Mouse (Mus musculus): ENCODE results near the gene Enthd1. TPM values are rescaled to one million over a fixed set of nuclear protein-coding genes. Genes with fewer than 3 reads are reported as not detected.

Enthd1 gene
- polyA plus RNA-seq, 1 experiment = not detected

GRCm38 (mm10) chr15:80598750-80599149, 33.8 kb upstream of the Enthd1 start:
- H3K79me2 ChIP-seq (ENCODE audit: control insufficient read depth, insufficient read depth) = no peaks in the 10 kb centered on the region
- no peak overlapping the region for H3K4me3 ChIP-seq
- no peak overlapping the region for H3K4me2 ChIP-seq (ENCODE audit: low read depth)
- no peaks in the 10 kb centered on the region for H3K36me3 ChIP-seq (ENCODE audit: control insufficient read depth, insufficient read depth)
- peaks cover 33% of the 10 kb centered on the region for H3K27me3 ChIP-seq (ENCODE audit: control insufficient read depth, insufficient read depth, insufficient read length)
- H3ac ChIP-seq (ENCODE audit: control insufficient read depth, insufficient read length) = no peak overlapping the region
- no peak for TF ChIP-seq REST (IDR thresholded peaks at IDR 0.05; ENCODE audit: insufficient read depth, insufficient read length)
- no peak for TF ChIP-seq USF1 (IDR thresholded peaks at IDR 0.05; ENCODE audit: low read depth)
- no peak for TF ChIP-seq MYOD1 (IDR thresholded peaks at IDR 0.05; ENCODE audit: control insufficient read depth in 1 of 3, insufficient read length in 2 of 3, low read depth in 2 of 3)
- TF ChIP-seq TCF12 (IDR thresholded peaks at IDR 0.05; ENCODE audit: insufficient read depth, poor library complexity, severe bottlenecking) = no peak
- no peak for TF ChIP-seq POLR2AphosphoS2 (IDR thresholded peaks at IDR 0.05; ENCODE audit: insufficient read length, low read depth)
- TF ChIP-seq MAX (IDR thresholded peaks at IDR 0.05; ENCODE audit: low read depth) = no peak
- no peak for TF ChIP-seq MYOG (IDR thresholded peaks at IDR 0.05; ENCODE audit: control insufficient read depth in 1 of 3, insufficient read depth in 1 of 3, insufficient read length in 2 of 3, low read depth in 2 of 3)
- TF ChIP-seq E2F4 (IDR thresholded peaks at IDR 0.05; ENCODE audit: insufficient read depth) = no peak
- no peak for TF ChIP-seq TCF3 (IDR thresholded peaks at IDR 0.05; ENCODE audit: insufficient read length, low read depth)

GRCm38 (mm10) chr15:80593877-80594276, 28.9 kb upstream of the Enthd1 start:
- H3K36me3 ChIP-seq (ENCODE audit: control insufficient read depth, insufficient read depth) = no peaks in the 10 kb centered on the region
- H3K4me3 ChIP-seq = no peak overlapping the region
- peaks cover 19% of the 10 kb centered on the region for H3K27me3 ChIP-seq (ENCODE audit: control insufficient read depth, insufficient read depth, insufficient read length)
- no peak for TF ChIP-seq E2F4 (IDR thresholded peaks at IDR 0.05; ENCODE audit: insufficient read depth)
- no peak for TF ChIP-seq MAX (IDR thresholded peaks at IDR 0.05; ENCODE audit: low read depth)
- no peak for TF ChIP-seq CEBPB (IDR thresholded peaks at IDR 0.05; ENCODE audit: insufficient read depth, poor library complexity, severe bottlenecking)
- no peak for TF ChIP-seq POLR2AphosphoS2 (IDR thresholded peaks at IDR 0.05; ENCODE audit: insufficient read length, low read depth)
- TF ChIP-seq TCF12 (IDR thresholded peaks at IDR 0.05; ENCODE audit: insufficient read depth, poor library complexity, severe bottlenecking) = no peak
- no peak for TF ChIP-seq MYOD1 (IDR thresholded peaks at IDR 0.05; ENCODE audit: control insufficient read depth in 1 of 3, insufficient read length in 2 of 3, low read depth in 2 of 3)
- no peak for TF ChIP-seq REST (IDR thresholded peaks at IDR 0.05; ENCODE audit: insufficient read depth, insufficient read length)
- TF ChIP-seq USF1 (IDR thresholded peaks at IDR 0.05; ENCODE audit: low read depth) = no peak
- H3ac ChIP-seq (ENCODE audit: control insufficient read depth, insufficient read length) = no peak overlapping the region
- H3K79me2 ChIP-seq (ENCODE audit: control insufficient read depth, insufficient read depth) = no peaks in the 10 kb centered on the region
- H3K4me2 ChIP-seq (ENCODE audit: low read depth) = no peak overlapping the region

- H3ac ChIP-seq (ENCODE audit: control insufficient read depth, insufficient read length) = no peak overlapping the region
- no peak overlapping the region for H3K4me3 ChIP-seq
- peaks cover 22% of the 10 kb centered on the region for H3K27me3 ChIP-seq (ENCODE audit: control insufficient read depth, insufficient read depth, insufficient read length)
- H3K79me2 ChIP-seq (ENCODE audit: control insufficient read depth, insufficient read depth) = no peaks in the 10 kb centered on the region
- TF ChIP-seq TCF12 (IDR thresholded peaks at IDR 0.05; ENCODE audit: insufficient read depth, poor library complexity, severe bottlenecking) (no peak), TCF3 (IDR thresholded peaks at IDR 0.05; ENCODE audit: insufficient read length, low read depth) (no peak), USF1 (IDR thresholded peaks at IDR 0.05; ENCODE audit: low read depth) (no peak), CEBPB (IDR thresholded peaks at IDR 0.05; ENCODE audit: insufficient read depth, poor library complexity, severe bottlenecking) (no peak), MYOG (IDR thresholded peaks at IDR 0.05; ENCODE audit: control insufficient read depth in 1 of 3, insufficient read depth in 1 of 3, insufficient read length in 2 of 3, low read depth in 2 of 3) (no peak), MAX (IDR thresholded peaks at IDR 0.05; ENCODE audit: low read depth) (no peak), REST (IDR thresholded peaks at IDR 0.05; ENCODE audit: insufficient read depth, insufficient read length) (no peak), POLR2AphosphoS2 (IDR thresholded peaks at IDR 0.05; ENCODE audit: insufficient read length, low read depth) (no peak), E2F4 (IDR thresholded peaks at IDR 0.05; ENCODE audit: insufficient read depth) (no peak), POLR2A (IDR thresholded peaks at IDR 0.05; ENCODE audit: insufficient read length, low read depth) (no peak), MYOD1 (IDR thresholded peaks at IDR 0.05; ENCODE audit: control insufficient read depth in 1 of 3, insufficient read length in 2 of 3, low read depth in 2 of 3) (no peak), SRF (IDR thresholded peaks at IDR 0.05; ENCODE audit: control insufficient read depth, insufficient read length, low read depth) (no peak)
- H3K36me3 ChIP-seq (ENCODE audit: control insufficient read depth, insufficient read depth) = no peaks in the 10 kb centered on the region
- no peak overlapping the region for H3K4me2 ChIP-seq (ENCODE audit: low read depth)
These were observed 27.8 kb upstream of the Enthd1 start for GRCm38 (mm10) chr15:80592737-80593136.

- Histone ChIP-seq H3K4me3 (no peak overlapping the region), H3K27me3 (ENCODE audit: control insufficient read depth, insufficient read depth, insufficient read length) (peaks cover 27% of the 10 kb centered on the region), H3K36me3 (ENCODE audit: control insufficient read depth, insufficient read depth) (no peaks in the 10 kb centered on the region), H3K79me2 (ENCODE audit: control insufficient read depth, insufficient read depth) (no peaks in the 10 kb centered on the region), H3ac (ENCODE audit: control insufficient read depth, insufficient read length) (no peak overlapping the region), H3K4me2 (ENCODE audit: low read depth) (no peak overlapping the region)
- no peak for TF ChIP-seq E2F4 (IDR thresholded peaks at IDR 0.05; ENCODE audit: insufficient read depth)
- no peak for TF ChIP-seq MYOG (IDR thresholded peaks at IDR 0.05; ENCODE audit: control insufficient read depth in 1 of 3, insufficient read depth in 1 of 3, insufficient read length in 2 of 3, low read depth in 2 of 3)
- TF ChIP-seq SRF (IDR thresholded peaks at IDR 0.05; ENCODE audit: control insufficient read depth, insufficient read length, low read depth) = no peak
- no peak for TF ChIP-seq TCF12 (IDR thresholded peaks at IDR 0.05; ENCODE audit: insufficient read depth, poor library complexity, severe bottlenecking)
- TF ChIP-seq MAX (IDR thresholded peaks at IDR 0.05; ENCODE audit: low read depth) = no peak
- TF ChIP-seq CEBPB (IDR thresholded peaks at IDR 0.05; ENCODE audit: insufficient read depth, poor library complexity, severe bottlenecking) = no peak
- TF ChIP-seq MYOD1 (IDR thresholded peaks at IDR 0.05; ENCODE audit: control insufficient read depth in 1 of 3, insufficient read length in 2 of 3, low read depth in 2 of 3) = no peak
- TF ChIP-seq TCF3 (IDR thresholded peaks at IDR 0.05; ENCODE audit: insufficient read length, low read depth) = no peak
- TF ChIP-seq POLR2AphosphoS2 (IDR thresholded peaks at IDR 0.05; ENCODE audit: insufficient read length, low read depth) = no peak
- no peak for TF ChIP-seq USF1 (IDR thresholded peaks at IDR 0.05; ENCODE audit: low read depth)
- no peak for TF ChIP-seq POLR2A (IDR thresholded peaks at IDR 0.05; ENCODE audit: insufficient read length, low read depth)
- no peak for TF ChIP-seq REST (IDR thresholded peaks at IDR 0.05; ENCODE audit: insufficient read depth, insufficient read length)
These were observed 25.7 kb upstream of the Enthd1 start for GRCm38 (mm10) chr15:80590641-80591040.

- Histone ChIP-seq H3K36me3 (ENCODE audit: control insufficient read depth, insufficient read depth) (no peaks in the 10 kb centered on the region), H3K4me2 (ENCODE audit: low read depth) (no peak overlapping the region), H3K27me3 (ENCODE audit: control insufficient read depth, insufficient read depth, insufficient read length) (peaks cover 22% of the 10 kb centered on the region), H3K4me3 (no peak overlapping the region), H3ac (ENCODE audit: control insufficient read depth, insufficient read length) (no peak overlapping the region), H3K79me2 (ENCODE audit: control insufficient read depth, insufficient read depth) (no peaks in the 10 kb centered on the region)
- TF ChIP-seq MYOD1 (IDR thresholded peaks at IDR 0.05; ENCODE audit: control insufficient read depth in 1 of 3, insufficient read length in 2 of 3, low read depth in 2 of 3) (no peak), E2F4 (IDR thresholded peaks at IDR 0.05; ENCODE audit: insufficient read depth) (no peak), SRF (IDR thresholded peaks at IDR 0.05; ENCODE audit: control insufficient read depth, insufficient read length, low read depth) (no peak), POLR2A (IDR thresholded peaks at IDR 0.05; ENCODE audit: insufficient read length, low read depth) (no peak), TCF12 (IDR thresholded peaks at IDR 0.05; ENCODE audit: insufficient read depth, poor library complexity, severe bottlenecking) (no peak), MAX (IDR thresholded peaks at IDR 0.05; ENCODE audit: low read depth) (no peak), TCF3 (IDR thresholded peaks at IDR 0.05; ENCODE audit: insufficient read length, low read depth) (no peak), REST (IDR thresholded peaks at IDR 0.05; ENCODE audit: insufficient read depth, insufficient read length) (no peak), POLR2AphosphoS2 (IDR thresholded peaks at IDR 0.05; ENCODE audit: insufficient read length, low read depth) (no peak)
These were observed 21.3 kb upstream of the Enthd1 start for GRCm38 (mm10) chr15:80586296-80586695.
